Mouse (Mus musculus) embryo, embryonic 10 days (tissue): ENCODE results near the gene Btbd7.

Experiments used
- DNase-seq: peaks from one replicate; pipeline ENCODE4 v3.0.0-alpha.2; 2015; ENCODE audit warnings: low spot score

Btbd7 gene

GRCm38 (mm10) chr12:102730798-102731619 is 147.3 kb downstream of the Btbd7 start:
- DNase-seq, result peak; percentile 43
